Mouse (Mus musculus) small intestine, adult 2 months (tissue): ENCODE measurements around the gene Rasl10b.

Experiments
- CTCF ChIP-seq: fragments of 200-500 bp; IDR thresholded peaks from 2 replicates; pipeline ENCODE4 v1.5.1; 2012; ENCODE audit warnings: low read depth, mild to moderate bottlenecking, control low read depth, inconsistent platforms, low read length, moderate library complexity, mixed read lengths; ENCODE audit not compliant: insufficient replicate concordance, insufficient read length; ENCODE audit errors: extremely low read depth
- POLR2A ChIP-seq: fragments of 200-500 bp; IDR thresholded peaks from 2 replicates; pipeline ENCODE4 v1.6.1; 2012; ENCODE audit warnings: low read depth, mild to moderate bottlenecking, control low read depth, inconsistent platforms, low read length, moderate library complexity

- TF ChIP-seq CTCF, result no peak
- no peak for TF ChIP-seq POLR2A
Observed at GRCm38 (mm10) chr11:83457257-83457656, 48.3 kb downstream of the Rasl10b start.
